Mouse (Mus musculus): ENCODE data around the gene Ms4a7. TPM values are rescaled to one million over a fixed set of nuclear protein-coding genes. Genes with fewer than 3 reads are reported as not detected.
"Not testable (repeated sequence)": the region's sequence is repeated elsewhere in the genome, so short reads cannot be mapped to it uniquely, and the experiment has no call there.

Gene Ms4a7
- polyA plus RNA-seq, 1 experiment from 2014 or later, result 2.7 TPM

DNA sequence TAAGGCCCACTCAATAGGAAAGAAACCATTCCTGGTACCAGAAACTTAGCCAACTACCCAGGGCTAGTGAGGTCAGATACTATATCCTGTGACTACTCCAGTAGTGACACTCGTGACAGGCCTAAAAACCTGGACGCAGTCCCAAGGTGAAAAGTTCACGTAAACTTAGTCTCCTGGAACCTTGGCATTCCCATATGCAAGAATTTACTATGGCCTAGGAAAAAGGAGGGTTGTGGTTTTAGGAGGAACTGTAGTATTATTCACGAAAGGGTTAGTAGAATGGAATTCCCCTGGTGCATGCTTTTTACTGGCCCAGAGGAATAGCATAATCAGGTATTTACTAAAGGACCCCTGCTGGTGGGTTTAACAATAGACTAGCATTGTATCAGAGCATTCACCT, 19.2 kb downstream of the Ms4a7 start:
- H3K4me2 ChIP-seq (replicated peaks), result no peak overlapping the region
- no peaks in the 10 kb centered on the region for H3K27me3 ChIP-seq
- no peaks in the 10 kb centered on the region for H3K4me1 ChIP-seq
- WGBS, result 88% methylated on average over 4 of the region's 4 CpGs
- no peaks in the 10 kb centered on the region for H3K9me3 ChIP-seq
- no peaks in the 10 kb centered on the region for H3K36me3 ChIP-seq
- no peak overlapping the region for H3K27ac ChIP-seq (replicated peaks)
- ATAC-seq (ENCODE audit: low FRiP score, low read depth), result no peak
- no peak overlapping the region for H3K4me3 ChIP-seq
- no peak overlapping the region for H3K9ac ChIP-seq (replicated peaks)

DNA sequence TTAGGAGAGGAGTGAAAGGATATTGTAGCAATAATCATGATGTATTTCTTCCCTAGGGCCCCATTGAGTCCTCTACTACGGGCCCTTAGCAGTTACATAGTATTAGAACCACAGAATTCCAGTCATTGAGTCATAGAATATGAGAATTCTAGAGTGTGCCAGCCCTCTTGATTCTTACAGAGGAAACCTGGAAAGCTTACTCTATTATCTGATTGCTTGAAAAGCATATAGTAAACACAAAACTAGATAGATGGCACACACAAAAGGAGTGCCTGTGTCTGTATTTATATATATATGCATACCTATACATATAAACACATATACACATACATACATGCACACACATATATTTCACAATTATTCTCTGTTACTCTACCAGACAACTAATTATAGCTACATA, 21.6 kb downstream of the Ms4a7 start, which contains the start of gene Ms4a14:
Gene Ms4a14, minus strand, starts transcription at position 101 of the 400 bp plus-strand sequence.
- Histone ChIP-seq H3K4me1 (no peaks in the 10 kb centered on the region), H3K4me2 (replicated peaks) (no peak within 1 kb of the TSS), H3K27ac (replicated peaks) (no peak within 1 kb of the TSS), H3K9ac (replicated peaks) (no peak within 1 kb of the TSS), H3K9me3 (no peaks in the 10 kb centered on the region), H3K27me3 (no peaks in the 10 kb centered on the region), H3K36me3 (no peaks in the 10 kb centered on the region), H3K4me3 (no peak within 1 kb of the TSS)
- WGBS, result 85% methylated on average over 1 of the region's 1 CpGs
- no peak for ATAC-seq (ENCODE audit: low FRiP score, low read depth)

DNA sequence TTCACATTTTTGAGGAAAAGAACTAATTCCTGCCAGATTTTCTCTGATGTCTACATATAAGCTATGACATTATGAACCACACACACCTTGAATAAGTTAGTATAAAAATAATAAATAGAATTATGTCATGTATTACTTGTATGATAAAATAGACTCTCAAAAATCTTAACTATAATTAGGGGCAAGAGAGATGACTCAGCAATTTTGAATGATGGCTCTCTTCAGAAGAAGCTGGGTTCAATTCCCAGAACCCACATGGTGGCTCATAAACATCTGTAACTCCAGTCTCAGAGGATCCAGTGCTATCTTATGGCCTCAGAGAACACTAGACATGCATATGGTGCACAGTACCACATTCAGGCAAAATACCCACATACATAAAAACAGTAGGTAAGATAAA, 27.1 kb downstream of the Ms4a7 start:
- H3K36me3 ChIP-seq, result no peaks in the 10 kb centered on the region
- no peaks in the 10 kb centered on the region for H3K9me3 ChIP-seq
- H3K9ac ChIP-seq (replicated peaks), result no peak overlapping the region
- no peak for ATAC-seq (ENCODE audit: low FRiP score, low read depth)
- no peaks in the 10 kb centered on the region for H3K4me1 ChIP-seq
- no peak overlapping the region for H3K27ac ChIP-seq (replicated peaks)
- H3K27me3 ChIP-seq, result no peaks in the 10 kb centered on the region
- H3K4me2 ChIP-seq (replicated peaks), result no peak overlapping the region
- no peak overlapping the region for H3K4me3 ChIP-seq

DNA sequence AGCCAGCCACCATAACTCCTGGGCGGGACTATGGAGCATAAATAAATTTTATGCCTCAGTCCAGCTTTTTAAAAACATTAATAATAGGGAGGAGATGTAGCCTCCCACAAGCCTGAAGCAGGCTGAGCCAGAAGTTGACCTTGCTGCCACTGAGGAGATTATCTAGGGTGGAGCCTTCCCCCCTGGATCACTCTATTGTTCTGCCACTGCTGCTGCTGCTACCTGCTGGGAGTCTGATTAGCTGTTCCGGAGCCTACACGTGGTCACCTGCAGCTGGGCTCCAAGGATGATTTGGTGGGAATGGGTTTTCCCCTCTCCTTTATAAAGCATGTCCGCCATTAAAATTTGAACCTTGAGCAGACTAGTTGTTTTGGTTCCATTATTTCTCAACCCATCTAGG, 36.4 kb downstream of the Ms4a7 start:
- H3K9me3 ChIP-seq; H3K4me2 ChIP-seq (replicated peaks); ATAC-seq (ENCODE audit: low FRiP score, low read depth); H3K27me3 ChIP-seq; H3K27ac ChIP-seq (replicated peaks); H3K4me3 ChIP-seq; H3K36me3 ChIP-seq; H3K9ac ChIP-seq (replicated peaks); H3K4me1 ChIP-seq: not testable (repeated sequence)
- WGBS, result 36% methylated on average over 4 of the region's 4 CpGs

DNA sequence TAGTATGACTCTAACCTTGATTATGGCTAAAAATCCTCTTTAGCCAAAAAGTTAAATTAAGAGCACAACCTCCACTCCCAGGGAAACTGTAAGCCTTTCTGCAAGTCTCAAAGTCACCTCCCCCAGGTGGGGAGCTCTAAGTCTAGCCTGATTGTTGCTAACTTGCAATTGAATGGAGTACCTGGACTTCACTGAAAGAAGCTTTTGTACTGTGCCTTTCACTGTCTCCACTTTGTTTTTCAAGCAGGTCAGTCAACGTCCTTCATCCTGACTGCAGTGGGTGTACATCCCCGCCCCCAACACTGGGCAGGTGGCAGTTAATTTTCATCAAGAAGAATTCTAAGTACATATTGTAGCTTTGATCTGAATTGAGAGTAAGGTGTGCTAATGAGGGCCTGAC, 37.0 kb downstream of the Ms4a7 start:
- no peaks in the 10 kb centered on the region for H3K27me3 ChIP-seq
- H3K4me3 ChIP-seq, result no peak overlapping the region
- H3K36me3 ChIP-seq, result no peaks in the 10 kb centered on the region
- H3K4me1 ChIP-seq, result no peaks in the 10 kb centered on the region
- no peak overlapping the region for H3K27ac ChIP-seq (replicated peaks)
- WGBS, result 32% methylated on average over 2 of the region's 2 CpGs
- no peaks in the 10 kb centered on the region for H3K9me3 ChIP-seq
- H3K4me2 ChIP-seq (replicated peaks), result no peak overlapping the region
- no peak overlapping the region for H3K9ac ChIP-seq (replicated peaks)
- ATAC-seq (ENCODE audit: low FRiP score, low read depth), result no peak

DNA sequence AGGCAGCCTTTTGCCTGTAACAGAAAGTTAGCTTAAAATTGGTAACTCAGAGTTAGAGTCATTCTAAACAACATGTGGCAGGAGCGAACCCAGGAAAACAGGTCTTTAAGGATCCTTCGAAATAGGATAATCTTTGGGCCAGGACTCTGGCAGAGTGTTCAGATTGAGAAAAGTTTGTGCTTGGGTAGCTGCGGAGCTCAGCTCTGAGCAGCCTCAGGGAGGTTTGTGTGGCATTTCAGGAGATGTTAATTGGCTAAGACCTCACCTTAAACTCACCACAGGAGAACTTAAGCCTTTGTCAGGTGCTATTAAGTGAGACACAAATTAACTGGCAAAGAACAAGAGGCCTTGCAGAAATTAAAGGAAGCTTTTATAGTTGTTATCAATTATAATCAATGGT, 42.3 kb downstream of the Ms4a7 start:
- H3K36me3 ChIP-seq; H3K27me3 ChIP-seq; H3K9me3 ChIP-seq; H3K4me1 ChIP-seq; ATAC-seq (ENCODE audit: low FRiP score, low read depth); H3K9ac ChIP-seq (replicated peaks); H3K27ac ChIP-seq (replicated peaks): not testable (repeated sequence)
- H3K4me2 ChIP-seq (replicated peaks), result peak overlapping the region; percentile 51
- WGBS, result 9% methylated on average over 3 of the region's 3 CpGs
- H3K4me3 ChIP-seq, result peak overlapping the region; percentile 36; the same call in 1 of the 2 replicates

DNA sequence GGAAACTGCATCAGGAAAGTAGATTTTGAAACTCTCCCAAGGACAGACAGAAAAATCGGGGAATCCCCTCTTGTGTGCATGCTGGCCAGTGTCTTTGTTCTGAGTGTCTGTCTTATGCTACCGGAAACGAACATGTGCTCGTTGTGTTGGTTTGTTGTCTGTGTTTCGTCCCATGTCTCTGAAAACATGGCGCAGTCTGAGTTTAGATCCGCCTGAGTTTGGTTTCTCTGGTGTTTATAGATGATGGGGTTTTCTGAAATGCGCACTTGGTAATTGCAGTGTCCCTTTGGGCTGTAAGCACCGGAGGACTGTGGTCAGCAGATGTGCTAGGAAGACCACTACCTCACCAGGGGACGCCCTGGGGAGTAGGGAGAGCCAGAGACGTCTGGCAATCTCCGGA, 43.0 kb downstream of the Ms4a7 start:
- WGBS, result 14% methylated on average over 12 of the region's 12 CpGs
- H3K27me3 ChIP-seq, result no peaks in the 10 kb centered on the region
- H3K9me3 ChIP-seq, result no peaks in the 10 kb centered on the region
- H3K4me2 ChIP-seq (replicated peaks), result peak overlapping the region; percentile 51
- no peak for ATAC-seq (ENCODE audit: low FRiP score, low read depth)
- 0 out of 2 replicates have a peak overlapping the region, but pooled peaks have one; percentile 24 for H3K9ac ChIP-seq (replicated peaks)
- H3K4me3 ChIP-seq, result peak overlapping the region; percentile 36
- no peak overlapping the region for H3K27ac ChIP-seq (replicated peaks)
- no peaks in the 10 kb centered on the region for H3K4me1 ChIP-seq
- H3K36me3 ChIP-seq, result no peaks in the 10 kb centered on the region

DNA sequence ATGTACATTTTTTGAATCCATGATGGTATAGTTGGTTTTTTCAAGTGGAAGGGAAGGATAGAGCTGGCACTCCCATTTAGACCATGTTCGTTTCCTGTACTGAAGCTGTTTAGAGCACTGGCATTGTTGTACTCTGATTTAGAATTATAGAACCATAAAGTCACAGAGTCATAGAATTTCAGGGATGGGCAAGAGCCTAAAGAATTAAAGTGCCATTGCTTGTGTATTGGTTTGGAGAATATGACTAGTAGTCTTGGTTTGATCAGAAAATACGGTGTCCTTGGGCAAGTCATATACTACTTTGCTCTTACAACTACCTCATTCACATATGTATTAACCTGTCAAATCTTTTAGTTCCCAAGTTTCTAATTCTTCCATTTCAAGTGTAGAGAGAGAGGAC, 52.2 kb downstream of the Ms4a7 start, which contains the start of gene Ms4a5:
Gene Ms4a5, minus strand, starts transcription at position 101 of the 400 bp plus-strand sequence.
- Histone ChIP-seq H3K9ac (replicated peaks) (no peak within 1 kb of the TSS), H3K9me3 (no peaks in the 10 kb centered on the region), H3K4me1 (no peaks in the 10 kb centered on the region), H3K4me2 (replicated peaks) (no peak within 1 kb of the TSS), H3K4me3 (no peak within 1 kb of the TSS), H3K27me3 (no peaks in the 10 kb centered on the region), H3K27ac (replicated peaks) (no peak within 1 kb of the TSS), H3K36me3 (no peaks in the 10 kb centered on the region)
- 90% methylated on average over 2 of the region's 2 CpGs for WGBS
- ATAC-seq (ENCODE audit: low FRiP score, low read depth), result no peak

DNA sequence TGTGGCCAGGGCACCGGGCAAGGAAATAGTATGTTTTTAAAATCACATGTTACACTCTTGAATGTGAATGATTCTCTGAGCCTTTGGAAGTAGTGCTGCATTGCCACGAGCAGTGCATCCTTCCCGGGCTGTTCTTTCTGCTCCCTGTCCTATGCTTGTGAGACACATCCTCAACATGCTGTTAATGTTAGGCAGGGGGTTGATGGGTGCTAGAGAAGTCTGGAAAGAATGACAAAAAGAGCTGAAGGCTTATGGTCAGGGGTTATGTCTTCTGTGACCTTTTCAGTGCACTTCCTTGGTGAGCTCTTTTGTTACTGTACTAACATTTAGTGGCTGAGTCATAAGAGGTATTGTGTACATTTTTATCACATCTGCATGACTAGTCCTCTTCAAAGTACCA, 55.7 kb downstream of the Ms4a7 start:
- Histone ChIP-seq H3K4me1 (no peaks in the 10 kb centered on the region), H3K9ac (replicated peaks) (no peak overlapping the region), H3K36me3 (no peaks in the 10 kb centered on the region), H3K4me2 (replicated peaks) (no peak overlapping the region), H3K4me3 (no peak overlapping the region), H3K27ac (replicated peaks) (no peak overlapping the region), H3K9me3 (no peaks in the 10 kb centered on the region), H3K27me3 (no peaks in the 10 kb centered on the region)
- WGBS, result 88% methylated on average over 3 of the region's 3 CpGs
- no peak for ATAC-seq (ENCODE audit: low FRiP score, low read depth)

DNA sequence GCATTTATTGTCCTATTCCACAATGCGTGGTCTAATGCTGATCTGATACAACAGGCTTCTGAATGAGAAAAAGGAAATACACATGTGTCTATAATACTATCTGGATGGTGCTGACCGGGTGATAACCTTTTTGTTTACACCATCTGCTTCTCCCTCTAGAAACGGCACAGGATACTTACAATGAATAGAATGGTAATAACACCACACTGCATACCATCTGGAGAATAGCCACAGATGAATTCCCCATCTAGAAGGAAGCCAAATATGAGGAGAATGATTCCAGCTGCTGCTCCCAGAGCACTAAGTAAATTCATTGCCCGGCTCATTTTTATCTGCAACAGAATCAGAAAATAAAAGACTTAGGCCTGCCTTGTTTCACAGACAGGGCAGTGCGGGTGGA, 59.5 kb downstream of the Ms4a7 start:
- Histone ChIP-seq H3K36me3 (no peaks in the 10 kb centered on the region), H3K9me3 (no peaks in the 10 kb centered on the region), H3K9ac (replicated peaks) (no peak overlapping the region), H3K4me3 (no peak overlapping the region), H3K27me3 (no peaks in the 10 kb centered on the region), H3K27ac (replicated peaks) (no peak overlapping the region), H3K4me1 (no peaks in the 10 kb centered on the region), H3K4me2 (replicated peaks) (no peak overlapping the region)
- WGBS, result 68% methylated on average over 5 of the region's 5 CpGs
- ATAC-seq (ENCODE audit: low FRiP score, low read depth), result no peak

Other genes with a start within 250 kb of the Ms4a7 start
- gene 1700017D01Rik, start 205.3 kb downstream of the Ms4a7 start, polyA plus RNA-seq (2016; fragmentation: Nextera tagmentation; extraction: Ambion mirVana), result not detected in 2 replicates
- gene 1700025F22Rik, start 170.8 kb downstream of the Ms4a7 start, polyA plus RNA-seq (2016; fragmentation: Nextera tagmentation; extraction: Ambion mirVana), result not detected in 2 replicates
- gene Ms4a13, start 139.4 kb downstream of the Ms4a7 start, polyA plus RNA-seq (2016; fragmentation: Nextera tagmentation; extraction: Ambion mirVana), result not detected in 2 replicates
- not detected in 2 replicates for gene Ms4a12, start 103.7 kb downstream of the Ms4a7 start, polyA plus RNA-seq (2016; fragmentation: Nextera tagmentation; extraction: Ambion mirVana)
- gene Ms4a1, start 69.9 kb downstream of the Ms4a7 start, polyA plus RNA-seq (2016; fragmentation: Nextera tagmentation; extraction: Ambion mirVana), result not detected in 2 replicates
- gene Ms4a5, start 52.3 kb downstream of the Ms4a7 start, polyA plus RNA-seq (2016; fragmentation: Nextera tagmentation; extraction: Ambion mirVana), result not detected in 2 replicates
- 0.04 TPM in 1 of 2 replicates, not detected in the other for gene Ms4a14, start 21.7 kb downstream of the Ms4a7 start, polyA plus RNA-seq (2016; fragmentation: Nextera tagmentation; extraction: Ambion mirVana)
- gene Ms4a4a, start 39.4 kb upstream of the Ms4a7 start, polyA plus RNA-seq (2016; fragmentation: Nextera tagmentation; extraction: Ambion mirVana), result 1.9 and 3.1 TPM in 2 replicates
- 0.13 and 0.17 TPM in 2 replicates for gene Ms4a4c, start 68.6 kb upstream of the Ms4a7 start, polyA plus RNA-seq (2016; fragmentation: Nextera tagmentation; extraction: Ambion mirVana)
- gene Ms4a4b, start 107.4 kb upstream of the Ms4a7 start, polyA plus RNA-seq (2016; fragmentation: Nextera tagmentation; extraction: Ambion mirVana), result not detected in 2 replicates
- 2.1 and 3.1 TPM in 2 replicates for gene Ms4a6c, start 133.2 kb upstream of the Ms4a7 start, polyA plus RNA-seq (2016; fragmentation: Nextera tagmentation; extraction: Ambion mirVana)
- gene Gm8369, start 149.8 kb upstream of the Ms4a7 start, polyA plus RNA-seq (2016; fragmentation: Nextera tagmentation; extraction: Ambion mirVana), result not detected in 2 replicates
- 3.1 and 3.3 TPM in 2 replicates for gene Ms4a6b, start 180.4 kb upstream of the Ms4a7 start, polyA plus RNA-seq (2016; fragmentation: Nextera tagmentation; extraction: Ambion mirVana)
- gene Ms4a4d, start 200.7 kb upstream of the Ms4a7 start, polyA plus RNA-seq (2016; fragmentation: Nextera tagmentation; extraction: Ambion mirVana), result 0.20 TPM in 1 of 2 replicates, not detected in the other

Measured in midbrain, embryonic 12.5 days (tissue).